Mouse (Mus musculus): Measurements from ENCODE around the gene Ift46.

The Ift46 gene

GRCm38 (mm10) chr9:44736301-44736700, 31.4 kb upstream of the Ift46 start:
- DNase-seq, result peak; percentile 41

- DNase-seq, result peak; percentile 53
Observed at GRCm38 (mm10) chr9:44737240-44737949, 30.3 kb upstream of the Ift46 start.

GRCm38 (mm10) chr9:44740663-44741192, 27.0 kb upstream of the Ift46 start:
- DNase-seq, result no peak

GRCm38 (mm10) chr9:44745371-44745770, 22.3 kb upstream of the Ift46 start:
- DNase-seq, result no peak

- DNase-seq, result no peak
Observed at GRCm38 (mm10) chr9:44746666-44747065, 21.0 kb upstream of the Ift46 start.

GRCm38 (mm10) chr9:44747341-44747740, 20.4 kb upstream of the Ift46 start:
- DNase-seq, result no peak

GRCm38 (mm10) chr9:44748473-44748872, 19.2 kb upstream of the Ift46 start:
- no peak for DNase-seq

GRCm38 (mm10) chr9:44760873-44761272, 6.8 kb upstream of the Ift46 start:
- DNase-seq, result no peak

GRCm38 (mm10) chr9:44768029-44768394, 304 bp downstream of the Ift46 start:
- peak; percentile 6 for DNase-seq

- no peak for DNase-seq
Observed at GRCm38 (mm10) chr9:44771376-44771775, 3.7 kb downstream of the Ift46 start.

- no peak for DNase-seq
Observed at GRCm38 (mm10) chr9:44772392-44772749, 4.7 kb downstream of the Ift46 start.

- DNase-seq, result peak; percentile 95
Observed at GRCm38 (mm10) chr9:44772750-44773651, 5.3 kb downstream of the Ift46 start.

GRCm38 (mm10) chr9:44792842-44793241, 25.1 kb downstream of the Ift46 start:
- no peak for DNase-seq

- peak; percentile 28 for DNase-seq
Observed at GRCm38 (mm10) chr9:44798298-44798697, 30.6 kb downstream of the Ift46 start.

- DNase-seq, result peak; percentile 94
Observed at GRCm38 (mm10) chr9:44799102-44799957, 31.6 kb downstream of the Ift46 start, which contains the start of gene Tmem25. Gene Tmem25, minus strand, starts transcription at chr9:44799307.

GRCm38 (mm10) chr9:44799958-44800324, 32.2 kb downstream of the Ift46 start:
- no peak for DNase-seq

- DNase-seq, result peak; percentile 43
Observed at GRCm38 (mm10) chr9:44801669-44802068, 34.0 kb downstream of the Ift46 start.

- peak; percentile 81 for DNase-seq
Observed at GRCm38 (mm10) chr9:44802808-44803450, 35.2 kb downstream of the Ift46 start, which contains the start of gene Ttc36. Gene Ttc36, minus strand, starts transcription at chr9:44803072.

- DNase-seq, result peak; percentile 54
Observed at GRCm38 (mm10) chr9:44804678-44805077, 37.0 kb downstream of the Ift46 start.

GRCm38 (mm10) chr9:44805536-44805935, 37.8 kb downstream of the Ift46 start:
- DNase-seq, result no peak

GRCm38 (mm10) chr9:44807141-44807540, 39.4 kb downstream of the Ift46 start:
- no peak for DNase-seq

- no peak for DNase-seq
Observed at GRCm38 (mm10) chr9:44807778-44808177, 40.1 kb downstream of the Ift46 start.

Measured in kidney, adult 18-20 months (tissue).